Mouse (Mus musculus) stomach, postnatal 0 days (tissue): ENCODE results near the gene Tex33. TPM values are rescaled to one million over a fixed set of nuclear protein-coding genes. Genes with fewer than 3 reads are reported as not detected.
"Not testable (repeated sequence)": the region's sequence is repeated elsewhere in the genome, so short reads cannot be mapped to it uniquely, and the experiment has no call there.

Experiments used
- ATAC-seq: fragments of 200-750 bp; cut with Nextera tagmentation; 2 replicates; pipeline ENCODE4 v1.8.0; 2017; ENCODE audit not compliant: low FRiP score, low TSS enrichment
- DNase-seq: peaks from one replicate; pipeline ENCODE4 v3.0.0-alpha.2; 2016; ENCODE audit warnings: low spot score
- H3K27ac ChIP-seq: fragments of 300-500 bp; sonication (generic); replicated peaks from 2 replicates; pipeline ENCODE4 v1.5.1; 2014; ENCODE audit warnings: mild to moderate bottlenecking, control low read depth
- H3K27me3 ChIP-seq: fragments of 300-500 bp; sonication (generic); 2 replicates; pipeline ENCODE4 v1.6.1; 2014; ENCODE audit warnings: low read length; ENCODE audit not compliant: control insufficient read depth, insufficient read depth
- H3K36me3 ChIP-seq: fragments of 300-500 bp; sonication (generic); 2 replicates; pipeline ENCODE4 v1.6.1; 2014; ENCODE audit warnings: low read length, mixed read lengths; ENCODE audit not compliant: control insufficient read depth, insufficient read depth
- H3K4me1 ChIP-seq: fragments of 300-500 bp; sonication (generic); replicated peaks from 2 replicates; pipeline ENCODE4 v1.6.1; 2014; ENCODE audit warnings: antibody characterized with exemption; ENCODE audit not compliant: control insufficient read depth, insufficient read depth
- H3K4me2 ChIP-seq: fragments of 300-500 bp; sonication (generic); replicated peaks from 2 replicates; pipeline ENCODE4 v1.6.1; 2014; ENCODE audit warnings: low read depth, mild to moderate bottlenecking, control low read depth, moderate library complexity
- H3K4me3 ChIP-seq: fragments of 300-500 bp; sonication (generic); 2 replicates; pipeline ENCODE4 v1.5.1; 2014; ENCODE audit warnings: low read depth, low read length, control low read depth
- H3K9ac ChIP-seq: fragments of 300-500 bp; sonication (generic); 2 replicates; pipeline ENCODE4 v1.6.1; 2014; ENCODE audit warnings: mild to moderate bottlenecking, low read length, control low read depth, mixed read lengths
- H3K9me3 ChIP-seq: fragments of 300-500 bp; sonication (generic); 2 replicates; pipeline ENCODE4 v1.6.1; 2016; ENCODE audit warnings: low read length; ENCODE audit not compliant: control insufficient read depth
- CTCF ChIP-seq: IDR thresholded peaks from 2 replicates; pipeline ENCODE4 v1.5.1; 2016; ENCODE audit warnings: antibody characterized with exemption, low read depth, mild to moderate bottlenecking, moderate library complexity
- EP300 ChIP-seq: optimal IDR thresholded peaks from 2 replicates; pipeline ENCODE3; 2016; ENCODE audit warnings: antibody characterized with exemption
- WGBS: fragments of 180-500 bp; shearing (Covaris S2); extraction: QIAGEN DNeasy Blood & Tissue Kit; methylation state at CpG from one replicate; pipeline ENCODE4 v1.1.7; 2014; 5-methylcytosine and 5-hydroxymethylcytosine counted together
- polyA plus RNA-seq: library from polyadenylated mRNA; unstranded; fragments of >200 nt; fragmentation: Nextera tagmentation; extraction: Ambion mirVana; gene quantifications from 2 replicates; pipeline ENCODE4 v1.2.1, GENCODE M21; 2015

Tex33 gene
- polyA plus RNA-seq, 1 experiment from 2014 or later, result not detected

DNA sequence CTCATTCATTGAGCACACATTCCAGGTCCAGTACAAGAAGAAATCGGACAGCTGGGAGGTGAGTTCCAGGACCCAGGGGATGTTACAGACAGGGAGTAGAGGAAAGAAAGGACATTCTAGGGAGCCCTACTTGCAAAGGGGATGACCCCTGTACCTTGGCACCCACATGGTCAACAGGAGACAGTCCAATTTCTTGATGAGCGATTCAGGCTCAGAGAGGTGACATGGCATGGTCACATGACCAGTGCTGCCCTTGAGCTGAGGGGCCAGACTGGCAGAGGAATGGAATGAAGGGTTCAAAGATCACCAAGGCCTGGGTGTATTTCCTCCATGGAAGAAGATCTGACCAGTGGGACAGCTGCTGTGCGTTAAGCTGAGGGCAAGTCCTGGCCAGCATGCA is 51.1 kb downstream of the Tex33 start:
- TF ChIP-seq EP300 (no peak), CTCF (no peak)
- Histone ChIP-seq H3K27ac (no peak overlapping the region), H3K27me3 (no peaks in the 10 kb centered on the region), H3K4me3 (no peak overlapping the region), H3K4me2 (no peak overlapping the region), H3K36me3 (no peaks in the 10 kb centered on the region), H3K4me1 (no peaks in the 10 kb centered on the region), H3K9ac (no peak overlapping the region), H3K9me3 (no peaks in the 10 kb centered on the region)
- WGBS, result 91% methylated on average over 3 of the region's 3 CpGs
- DNase-seq (no peak), ATAC-seq (no peak)

DNA sequence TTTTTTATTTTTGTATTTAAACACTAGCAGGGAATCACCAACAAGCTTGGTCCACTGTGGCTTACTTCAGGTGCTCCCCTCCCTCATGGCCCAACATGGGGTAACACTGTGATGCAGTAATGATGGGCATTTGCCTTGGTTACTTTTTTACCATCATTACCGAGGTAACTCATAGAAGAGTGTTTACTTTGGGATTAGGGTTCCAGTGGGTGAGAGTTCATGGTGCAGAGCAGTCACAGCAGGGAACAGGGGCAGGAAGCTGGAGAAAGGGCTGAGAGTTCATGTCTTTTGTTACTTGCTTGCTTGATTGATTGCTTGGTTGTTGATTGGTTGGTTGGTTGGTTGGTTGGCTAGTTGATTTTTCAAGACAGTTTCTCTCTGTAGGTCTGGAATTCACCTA is 52.0 kb downstream of the Tex33 start:
- no peaks in the 10 kb centered on the region for H3K36me3 ChIP-seq
- TF ChIP-seq EP300, result no peak

DNA sequence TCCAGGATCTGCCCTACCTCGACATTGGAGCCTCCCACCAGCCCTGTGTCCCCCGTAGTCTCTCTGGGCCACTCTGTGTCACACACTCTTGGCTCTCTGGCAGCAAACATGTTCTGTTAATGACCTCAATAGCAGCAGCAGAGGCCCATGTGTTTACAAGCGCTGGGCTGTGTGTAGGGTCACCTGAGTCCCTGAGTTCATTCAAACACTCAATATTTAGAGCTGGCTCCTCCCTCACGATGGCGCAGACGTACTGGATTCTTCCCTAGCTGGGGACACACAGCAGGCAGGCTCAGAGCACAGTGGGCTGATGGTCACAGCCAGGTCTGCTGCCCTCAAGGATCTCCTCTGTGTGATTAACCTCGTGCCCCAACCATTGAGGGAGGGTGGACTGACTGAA is 54.8 kb downstream of the Tex33 start:
- not testable (repeated sequence) for H3K4me1 ChIP-seq, H3K9me3 ChIP-seq, H3K27me3 ChIP-seq, H3K36me3 ChIP-seq, ATAC-seq, DNase-seq, H3K9ac ChIP-seq, H3K4me2 ChIP-seq, H3K27ac ChIP-seq, H3K4me3 ChIP-seq
- 67% methylated on average over 5 of the region's 7 CpGs for WGBS

More for the DNA sequence above, 52.0 kb downstream of the Tex33 start:
- ATAC-seq, result no peak
- DNase-seq, result no peak
- Histone ChIP-seq H3K27ac (no peak overlapping the region), H3K9me3 (no peaks in the 10 kb centered on the region), H3K9ac (no peak overlapping the region), H3K4me3 (no peak overlapping the region), H3K4me1 (no peaks in the 10 kb centered on the region), H3K4me2 (no peak overlapping the region), H3K27me3 (no peaks in the 10 kb centered on the region)
- 7% methylated on average over 1 of the region's 1 CpGs for WGBS

DNA sequence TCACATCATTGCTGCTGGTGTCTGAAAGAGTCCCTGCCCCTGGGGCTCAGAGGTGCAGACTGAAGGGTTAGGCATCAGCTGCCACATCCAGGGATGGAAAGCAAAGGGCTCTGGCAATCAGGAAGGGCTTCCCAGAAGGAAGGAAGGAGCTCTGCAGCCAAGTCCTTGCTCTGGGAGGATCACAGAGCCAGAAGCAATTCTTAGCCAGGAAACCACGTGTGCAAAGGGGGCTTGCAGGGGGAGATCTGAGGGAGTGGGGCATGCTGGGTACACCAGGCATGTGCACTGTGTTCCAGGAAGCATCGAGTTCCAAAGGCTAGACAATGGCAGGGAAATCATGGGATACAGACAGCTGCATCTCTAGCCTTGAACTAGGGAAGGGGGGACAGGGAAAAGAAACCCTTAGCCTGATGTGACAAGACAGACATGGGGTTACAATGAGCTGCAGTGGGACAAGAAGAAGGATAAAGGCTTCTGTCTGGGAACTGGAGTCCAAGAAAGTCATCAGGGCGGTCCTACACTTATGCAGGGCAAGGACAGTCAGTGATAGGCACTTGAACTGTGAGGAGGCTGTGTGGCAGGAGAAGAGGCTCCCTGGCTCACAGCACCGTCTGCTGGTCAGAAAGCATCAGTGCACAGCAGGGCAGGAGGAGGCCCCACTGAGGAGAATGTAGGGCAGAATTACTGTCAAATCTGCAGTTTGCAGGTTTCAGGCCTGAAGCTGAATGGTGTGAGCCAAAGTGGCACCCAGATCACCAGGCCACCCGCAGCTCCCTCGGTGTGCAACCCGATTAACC is 55.9 kb downstream of the Tex33 start:
- WGBS, result 19% methylated on average over 7 of the region's 7 CpGs
- not testable (repeated sequence) for H3K27me3 ChIP-seq, H3K36me3 ChIP-seq, H3K9me3 ChIP-seq, H3K4me2 ChIP-seq, H3K4me1 ChIP-seq, ATAC-seq, H3K4me3 ChIP-seq, H3K9ac ChIP-seq
- DNase-seq, result peak; percentile 50
- H3K27ac ChIP-seq, result 0 out of 2 replicates have a peak overlapping the region, but pooled peaks have one; percentile 13
- TF ChIP-seq CTCF, result peak; percentile 95

DNA sequence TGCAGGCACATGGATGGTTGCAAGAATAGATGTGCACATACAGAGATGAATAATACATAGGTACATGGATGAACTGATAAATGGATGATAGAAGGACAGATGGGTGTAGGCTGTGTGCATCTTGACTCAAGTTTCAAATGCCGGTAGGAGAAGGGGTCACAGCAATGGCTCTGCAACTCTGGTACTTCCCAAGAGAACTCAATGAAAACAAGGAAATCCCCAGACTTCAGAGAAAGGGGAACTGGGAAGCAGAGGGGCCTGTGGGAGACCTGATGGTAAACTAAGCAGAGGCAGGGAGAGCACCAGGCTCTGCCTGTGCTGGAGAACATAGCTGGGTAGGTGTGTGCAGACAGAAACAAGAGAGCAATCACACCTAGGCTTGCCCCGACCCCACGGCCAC is 61.3 kb downstream of the Tex33 start:
- Histone ChIP-seq H3K9ac (no peak overlapping the region), H3K4me3 (no peak overlapping the region), H3K27ac (no peak overlapping the region), H3K27me3 (no peaks in the 10 kb centered on the region), H3K4me2 (no peak overlapping the region), H3K4me1 (no peaks in the 10 kb centered on the region), H3K36me3 (no peaks in the 10 kb centered on the region), H3K9me3 (no peaks in the 10 kb centered on the region)
- ATAC-seq, result no peak
- TF ChIP-seq EP300 (no peak), CTCF (no peak)
- no peak for DNase-seq
- 63% methylated on average over 3 of the region's 3 CpGs for WGBS

DNA sequence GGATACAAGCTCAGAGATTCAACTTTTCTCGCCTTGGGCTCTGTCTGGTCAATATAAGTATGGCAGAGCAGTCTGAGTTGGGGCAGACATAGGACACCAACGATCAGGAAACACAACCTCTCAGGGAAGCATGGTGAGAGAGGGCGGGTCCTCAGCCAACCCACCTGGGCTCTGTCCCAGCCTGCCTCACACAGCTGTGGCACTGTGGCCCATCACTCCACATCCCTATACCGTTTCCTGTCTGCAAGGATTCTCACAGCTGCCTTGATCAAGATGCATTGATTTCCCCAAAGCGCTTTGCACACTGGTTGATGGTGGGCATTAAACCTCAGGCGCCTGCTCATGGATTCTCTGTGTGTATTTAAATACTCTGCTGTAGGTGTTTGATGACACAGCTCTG is 62.7 kb downstream of the Tex33 start:
- Histone ChIP-seq H3K4me2 (no peak overlapping the region), H3K27me3 (no peaks in the 10 kb centered on the region), H3K9me3 (no peaks in the 10 kb centered on the region), H3K27ac (no peak overlapping the region), H3K4me3 (no peak overlapping the region), H3K9ac (no peak overlapping the region), H3K36me3 (no peaks in the 10 kb centered on the region), H3K4me1 (no peaks in the 10 kb centered on the region)
- no peak for DNase-seq
- WGBS, result 65% methylated on average over 6 of the region's 6 CpGs
- TF ChIP-seq EP300, result no peak
- no peak for TF ChIP-seq CTCF
- no peak for ATAC-seq
